Mouse (Mus musculus) ES-Bruce4 (cell line): ENCODE data around the gene Ngrn. TPM values are rescaled to one million over a fixed set of nuclear protein-coding genes. Genes with fewer than 3 reads are reported as not detected.

Experiments
- H3K27ac ChIP-seq: 2 replicates; pipeline ENCODE4 v1.5.1; 2012; ENCODE audit warnings: low read length, inconsistent platforms; ENCODE audit not compliant: insufficient read depth
- H3K27me3 ChIP-seq: 2 replicates; pipeline ENCODE4 v1.6.1; 2012; ENCODE audit warnings: mild to moderate bottlenecking, low read length, inconsistent platforms; ENCODE audit not compliant: control insufficient read depth, poor library complexity, insufficient read depth, severe bottlenecking
- H3K36me3 ChIP-seq: 2 replicates; pipeline ENCODE4 v1.6.1; 2012; ENCODE audit warnings: inconsistent platforms, mild to moderate bottlenecking, low read length, moderate library complexity; ENCODE audit not compliant: control insufficient read depth, poor library complexity, insufficient read depth, severe bottlenecking
- H3K4me1 ChIP-seq: one replicate; pipeline ENCODE4 v1.8.1; 2011; ENCODE audit warnings: low read length; ENCODE audit not compliant: control insufficient read depth, insufficient read depth
- H3K4me3 ChIP-seq: 2 replicates; pipeline ENCODE4 v1.5.1; 2011; ENCODE audit warnings: low read depth, mild to moderate bottlenecking, low read length
- H3K9ac ChIP-seq: 2 replicates; pipeline ENCODE4 v1.6.1; 2012; ENCODE audit warnings: low read depth, mild to moderate bottlenecking, inconsistent platforms; ENCODE audit not compliant: poor library complexity, severe bottlenecking
- H3K9me3 ChIP-seq: replicated peaks from 2 replicates; pipeline ENCODE4 v1.6.1; 2012; ENCODE audit warnings: mild to moderate bottlenecking, low read length, inconsistent platforms; ENCODE audit not compliant: control insufficient read depth, poor library complexity, insufficient read depth, severe bottlenecking
- CTCF ChIP-seq: IDR thresholded peaks from one replicate; pipeline ENCODE4 v1.8.1; 2011; ENCODE audit warnings: low read depth, low read length
- EP300 ChIP-seq: IDR thresholded peaks from 2 replicates; pipeline ENCODE4 v1.6.1; 2011; ENCODE audit warnings: low read depth, low read length; ENCODE audit not compliant: insufficient read depth
- POLR2A ChIP-seq: IDR thresholded peaks from one replicate; pipeline ENCODE4 v1.8.1; 2011; ENCODE audit warnings: low read length; ENCODE audit not compliant: insufficient read depth
- polyA plus RNA-seq: library from polyadenylated mRNA; stranded (reverse); fragments of >200 nt; gene quantifications from 2 replicates; pipeline ENCODE4 v1.2.4, GENCODE M21; 2011; ENCODE audit warnings: low read depth; ENCODE audit not compliant: missing spikeins, insufficient read depth, insufficient read length

The Ngrn gene
- polyA plus RNA-seq, 1 experiment: 32.5 TPM

GRCm38 (mm10) chr7:80233799-80234198 is 27.2 kb upstream of the Ngrn start:
- Histone ChIP-seq H3K4me3 (peak overlapping the region; percentile 60), H3K27ac (no peak overlapping the region), H3K4me1 (peaks cover 2% of the 10 kb centered on the region), H3K27me3 (no peaks in the 10 kb centered on the region), H3K9me3 (no peaks in the 10 kb centered on the region), H3K9ac (peak overlapping the region; percentile 78), H3K36me3 (peaks cover 3% of the 10 kb centered on the region)
- TF ChIP-seq POLR2A (no peak), EP300 (no peak), CTCF (no peak)

DNA sequence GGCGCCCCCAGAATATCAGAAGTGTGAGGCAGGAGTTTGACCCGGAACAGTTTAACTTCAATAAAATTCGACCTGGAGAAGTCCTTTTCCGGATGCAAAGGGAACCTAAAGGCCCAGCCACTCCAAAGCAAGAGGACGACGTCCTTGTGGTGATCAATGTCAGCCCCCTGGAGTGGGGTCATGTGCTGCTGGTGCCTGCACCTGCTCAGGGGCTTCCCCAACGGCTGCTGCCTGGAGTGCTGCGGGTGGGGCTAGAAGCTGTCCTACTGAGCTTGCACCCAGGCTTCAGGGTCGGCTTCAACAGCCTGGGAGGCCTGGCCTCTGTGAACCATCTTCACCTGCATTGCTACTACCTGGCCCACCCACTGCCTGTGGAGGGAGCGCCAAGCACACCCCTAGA is 22.5 kb upstream of the Ngrn start:
- Histone ChIP-seq H3K9me3 (no peaks in the 10 kb centered on the region), H3K4me3 (no peak overlapping the region), H3K9ac (no peak overlapping the region), H3K27ac (no peak overlapping the region), H3K36me3 (peaks cover 8% of the 10 kb centered on the region), H3K4me1 (peaks cover 2% of the 10 kb centered on the region), H3K27me3 (no peaks in the 10 kb centered on the region)
- TF ChIP-seq CTCF: no peak
- TF ChIP-seq EP300: peak; percentile 73; the same call in 1 of the 2 replicates
- TF ChIP-seq POLR2A: no peak

- no peak overlapping the region for H3K27ac ChIP-seq
- no peaks in the 10 kb centered on the region for H3K4me1 ChIP-seq
- TF ChIP-seq EP300 (no peak), POLR2A (no peak), CTCF (no peak)
- no peak overlapping the region for H3K4me3 ChIP-seq
- H3K27me3 ChIP-seq: no peaks in the 10 kb centered on the region
- peaks cover 8% of the 10 kb centered on the region for H3K36me3 ChIP-seq
- no peak overlapping the region for H3K9ac ChIP-seq
- no peaks in the 10 kb centered on the region for H3K9me3 ChIP-seq
These were observed 19.4 kb upstream of the Ngrn start for GRCm38 (mm10) chr7:80241661-80242060.

GRCm38 (mm10) chr7:80244851-80245250 is 16.2 kb upstream of the Ngrn start:
- peaks cover under 1% of the 10 kb centered on the region for H3K4me1 ChIP-seq

DNA sequence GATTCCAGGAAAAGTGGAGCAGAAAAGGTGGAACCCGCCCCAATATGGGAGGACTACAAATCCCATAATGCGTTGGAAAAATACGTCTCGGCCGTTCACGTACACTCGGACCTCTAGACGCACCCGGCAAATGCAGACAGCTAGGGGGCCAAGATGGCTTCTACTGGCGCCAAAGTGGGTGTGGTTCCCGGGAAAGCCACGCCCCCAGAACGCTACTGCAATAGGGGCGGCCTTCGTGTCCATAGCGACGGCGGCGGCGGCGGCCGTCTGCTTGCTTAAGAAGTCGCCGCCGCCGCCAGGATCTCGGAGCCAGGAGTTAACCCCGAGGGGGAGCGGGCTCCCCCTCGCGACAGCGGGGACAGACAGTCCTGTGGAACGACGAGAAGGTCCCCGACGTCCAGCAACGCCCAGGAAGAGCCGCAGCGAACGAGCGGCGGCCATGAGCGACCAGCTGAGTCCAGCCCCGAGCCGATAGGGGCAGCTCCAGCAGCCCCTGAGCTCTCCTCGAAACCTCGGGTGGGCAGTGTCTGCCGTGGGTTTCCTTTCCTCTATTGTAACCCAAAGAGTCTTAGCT is 14.8 kb upstream of the Ngrn start, which contains the start of gene Ttll13:
Gene Ttll13 (plus strand): TSS at position 229 of the 574 bp plus-strand sequence.
- no peaks in the 10 kb centered on the region for H3K27me3 ChIP-seq
- peak within 1 kb of the TSS; percentile 67 for H3K9ac ChIP-seq
- peak within 1 kb of the TSS; percentile 67 for H3K4me3 ChIP-seq
- no peak within 1 kb of the TSS for H3K27ac ChIP-seq
- no peak for TF ChIP-seq POLR2A
- TF ChIP-seq CTCF: peak; percentile 16
- peaks cover 2% of the 10 kb centered on the region for H3K4me1 ChIP-seq
- no peaks in the 10 kb centered on the region for H3K9me3 ChIP-seq
- H3K36me3 ChIP-seq: no peaks in the 10 kb centered on the region

More at GRCm38 (mm10) chr7:80244851-80245250, 16.2 kb upstream of the Ngrn start:
- no peaks in the 10 kb centered on the region for H3K27me3 ChIP-seq
- H3K9me3 ChIP-seq: no peaks in the 10 kb centered on the region
- TF ChIP-seq POLR2A (no peak), CTCF (no peak), EP300 (no peak)
- H3K4me3 ChIP-seq: no peak overlapping the region
- no peaks in the 10 kb centered on the region for H3K36me3 ChIP-seq
- H3K27ac ChIP-seq: no peak overlapping the region
- H3K9ac ChIP-seq: no peak overlapping the region

DNA sequence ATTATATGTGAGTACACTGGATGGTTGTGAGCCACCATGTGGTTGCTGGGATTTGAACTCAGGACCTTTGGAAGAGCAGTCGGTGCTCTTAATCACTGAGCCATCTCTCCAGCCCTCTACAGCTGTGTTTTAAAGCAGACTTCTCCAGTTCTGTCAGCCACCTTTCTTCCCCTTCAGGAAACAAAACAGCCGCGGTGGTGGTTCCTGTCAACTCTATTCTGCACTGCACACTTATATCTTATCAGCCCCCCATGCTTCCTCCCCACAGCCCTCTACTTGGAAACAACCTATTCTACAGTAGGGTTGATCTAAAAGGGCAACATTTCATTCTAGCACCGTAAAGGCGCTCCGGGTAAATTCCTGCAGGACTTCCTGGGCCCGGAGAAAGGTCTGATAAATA is 14.2 kb upstream of the Ngrn start:
- Histone ChIP-seq H3K27ac (no peak overlapping the region), H3K36me3 (no peaks in the 10 kb centered on the region), H3K27me3 (no peaks in the 10 kb centered on the region), H3K4me3 (no peak overlapping the region), H3K9me3 (no peaks in the 10 kb centered on the region), H3K4me1 (peaks cover 2% of the 10 kb centered on the region), H3K9ac (peak overlapping the region; percentile 67)
- TF ChIP-seq EP300: no peak
